Mouse (Mus musculus) hindbrain, postnatal 0 days (tissue): ENCODE results near the gene Auts2. TPM values are rescaled to one million over a fixed set of nuclear protein-coding genes. Genes with fewer than 3 reads are reported as not detected.

Experiments used
- ATAC-seq: fragments of 200-750 bp; cut with Nextera tagmentation; 2 replicates; pipeline ENCODE4 v1.8.0; 2017; ENCODE audit warnings: mild to moderate bottlenecking, moderate TSS enrichment, moderate library complexity
- DNase-seq: peaks from one replicate; pipeline ENCODE4 v3.0.0-alpha.2; 2015; ENCODE audit warnings: low spot score
- H3K27ac ChIP-seq: fragments of 300-500 bp; sonication (generic); 2 replicates; pipeline ENCODE4 v1.5.1; 2014; ENCODE audit warnings: mild to moderate bottlenecking
- H3K27me3 ChIP-seq: fragments of 300-500 bp; sonication (generic); 2 replicates; pipeline ENCODE4 v1.6.1; 2014; ENCODE audit warnings: low read length, mixed read lengths; ENCODE audit not compliant: insufficient read depth
- H3K36me3 ChIP-seq: fragments of 300-500 bp; sonication (generic); 2 replicates; pipeline ENCODE4 v1.6.1; 2014; ENCODE audit warnings: low read length, mixed read lengths; ENCODE audit not compliant: insufficient read depth
- H3K4me1 ChIP-seq: fragments of 300-500 bp; sonication (generic); 2 replicates; pipeline ENCODE4 v1.6.1; 2014; ENCODE audit warnings: antibody characterized with exemption, low read length, mixed read lengths; ENCODE audit not compliant: insufficient read depth
- H3K4me2 ChIP-seq: fragments of 300-500 bp; sonication (generic); 2 replicates; pipeline ENCODE4 v1.6.1; 2014; ENCODE audit warnings: low read depth, mild to moderate bottlenecking, low read length, moderate library complexity, mixed read lengths
- H3K4me3 ChIP-seq: fragments of 300-500 bp; sonication (generic); 2 replicates; pipeline ENCODE4 v1.5.1; 2014; ENCODE audit warnings: low read length
- H3K9ac ChIP-seq: fragments of 300-500 bp; sonication (generic); replicated peaks from 2 replicates; pipeline ENCODE4 v1.6.1; 2014; ENCODE audit warnings: mild to moderate bottlenecking, low read length, moderate library complexity, mixed read lengths
- H3K9me3 ChIP-seq: fragments of 300-500 bp; sonication (generic); 2 replicates; pipeline ENCODE4 v1.6.1; 2016; ENCODE audit warnings: low read length, mixed read lengths
- CTCF ChIP-seq: IDR thresholded peaks from 2 replicates; pipeline ENCODE4 v1.5.1; 2016; ENCODE audit warnings: antibody characterized with exemption, control low read depth, low read depth
- WGBS: fragments of 180-500 bp; shearing (Covaris S2); extraction: QIAGEN DNeasy Blood & Tissue Kit; methylation state at CpG from one replicate; pipeline ENCODE4 v1.1.7; 2014; 5-methylcytosine and 5-hydroxymethylcytosine counted together
- polyA plus RNA-seq: library from polyadenylated mRNA; unstranded; fragments of >200 nt; fragmentation: Nextera tagmentation; extraction: Ambion mirVana; gene quantifications from 2 replicates; pipeline ENCODE4 v1.2.1, GENCODE M21; 2015
- total RNA-seq: library from RNA; depleted of rRNA; stranded (reverse); fragments of >200 nt; gene quantifications from 2 replicates; pipeline ENCODE4 v1.2.3, GENCODE M21; 2014

Auts2 gene
- total and polyA plus RNA-seq, 2 experiments from 2014 or later: 39.3 to 54.9 TPM

GRCm38 (mm10) chr5:132395922-132396321, 147.2 kb downstream of the Auts2 start:
- WGBS: 93% methylated on average over 3 of the region's 3 CpGs
- ATAC-seq (no peak), DNase-seq (no peak)
- H3K4me2 ChIP-seq: no peak overlapping the region
- peaks cover 19% of the 10 kb centered on the region for H3K4me1 ChIP-seq
- no peaks in the 10 kb centered on the region for H3K36me3 ChIP-seq
- no peak overlapping the region for H3K9ac ChIP-seq
- H3K4me3 ChIP-seq: no peak overlapping the region
- H3K9me3 ChIP-seq: no peaks in the 10 kb centered on the region
- H3K27me3 ChIP-seq: no peaks in the 10 kb centered on the region
- no peak overlapping the region for H3K27ac ChIP-seq
- no peak for TF ChIP-seq CTCF

- Histone ChIP-seq H3K36me3 (no peaks in the 10 kb centered on the region), H3K27me3 (no peaks in the 10 kb centered on the region), H3K9ac (no peak overlapping the region), H3K4me2 (no peak overlapping the region), H3K4me1 (peaks cover 9% of the 10 kb centered on the region), H3K27ac (no peak overlapping the region), H3K4me3 (no peak overlapping the region), H3K9me3 (no peaks in the 10 kb centered on the region)
- WGBS: 57% methylated on average over 6 of the region's 6 CpGs
- ATAC-seq: no peak
- DNase-seq: peak; percentile 38
- no peak for TF ChIP-seq CTCF
These were observed 148.2 kb downstream of the Auts2 start for GRCm38 (mm10) chr5:132394800-132395575.

GRCm38 (mm10) chr5:132391831-132392763, 151.0 kb downstream of the Auts2 start:
- Histone ChIP-seq H3K27me3 (no peaks in the 10 kb centered on the region), H3K36me3 (no peaks in the 10 kb centered on the region), H3K9me3 (no peaks in the 10 kb centered on the region), H3K4me2 (peak overlapping the region; percentile 30), H3K4me1 (no peaks in the 10 kb centered on the region; the same call in 1 of the 2 replicates), H3K4me3 (no peak overlapping the region), H3K27ac (no peak overlapping the region), H3K9ac (no peak overlapping the region)
- 29% methylated on average over 14 of the region's 14 CpGs for WGBS
- DNase-seq (peak; percentile 43), ATAC-seq (no peak)
- no peak for TF ChIP-seq CTCF

- WGBS: 65% methylated on average over 5 of the region's 5 CpGs
- Histone ChIP-seq H3K4me1 (no peaks in the 10 kb centered on the region), H3K27me3 (no peaks in the 10 kb centered on the region), H3K4me2 (no peak overlapping the region), H3K36me3 (no peaks in the 10 kb centered on the region), H3K4me3 (no peak overlapping the region), H3K27ac (no peak overlapping the region), H3K9me3 (no peaks in the 10 kb centered on the region), H3K9ac (no peak overlapping the region)
- no peak for TF ChIP-seq CTCF
- no peak for DNase-seq
- no peak for ATAC-seq
These were observed 154.4 kb downstream of the Auts2 start for GRCm38 (mm10) chr5:132388746-132389145.

- no peak for TF ChIP-seq CTCF
- Histone ChIP-seq H3K27ac (no peak overlapping the region), H3K9me3 (no peaks in the 10 kb centered on the region), H3K4me2 (no peak overlapping the region), H3K36me3 (no peaks in the 10 kb centered on the region), H3K4me1 (peaks cover 2% of the 10 kb centered on the region; the same call in 1 of the 2 replicates), H3K27me3 (no peaks in the 10 kb centered on the region), H3K4me3 (no peak overlapping the region), H3K9ac (no peak overlapping the region)
- WGBS: 65% methylated on average over 4 of the region's 4 CpGs
- ATAC-seq (no peak), DNase-seq (no peak)
These were observed 157.8 kb downstream of the Auts2 start for GRCm38 (mm10) chr5:132385244-132385855.

- no peaks in the 10 kb centered on the region for H3K9me3 ChIP-seq
- H3K4me2 ChIP-seq: no peak overlapping the region
- no peak for TF ChIP-seq CTCF
- no peak for ATAC-seq
- no peak overlapping the region for H3K9ac ChIP-seq
- 45% methylated on average over 5 of the region's 5 CpGs for WGBS
- peaks cover 3% of the 10 kb centered on the region; the same call in 1 of the 2 replicates for H3K4me1 ChIP-seq
- no peaks in the 10 kb centered on the region for H3K36me3 ChIP-seq
- no peak overlapping the region for H3K4me3 ChIP-seq
- no peak for DNase-seq
- no peak overlapping the region for H3K27ac ChIP-seq
- H3K27me3 ChIP-seq: no peaks in the 10 kb centered on the region
These were observed 162.9 kb downstream of the Auts2 start for GRCm38 (mm10) chr5:132380261-132380660.
